Mouse (Mus musculus): ENCODE measurements around the gene Rpl10-ps3. TPM values are rescaled to one million over a fixed set of nuclear protein-coding genes. Genes with fewer than 3 reads are reported as not detected.

Gene Rpl10-ps3
- polyA plus RNA-seq (2016; fragmentation: Nextera tagmentation; extraction: Ambion mirVana), result 211 and 255 TPM in 2 replicates

DNA sequence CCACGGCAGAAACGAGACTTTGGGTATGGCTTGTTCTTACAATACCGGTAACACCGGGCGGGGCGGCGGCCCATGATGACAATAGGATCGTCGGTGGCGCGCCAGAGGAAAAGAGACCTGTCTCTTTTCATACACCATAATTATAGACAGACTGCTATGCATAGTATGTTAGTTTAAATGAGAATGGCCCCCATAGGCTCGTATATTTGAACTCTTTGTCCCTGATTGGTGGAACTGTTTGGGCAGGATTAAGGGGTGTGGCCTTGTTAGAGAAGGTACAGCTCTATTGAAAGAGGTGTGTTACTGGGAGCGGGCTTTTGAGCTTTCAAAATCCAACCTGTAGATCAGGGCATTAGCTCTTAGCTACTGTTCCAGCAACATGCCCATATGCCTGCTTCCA lies at the start of gene Rpl10-ps3:
Rpl10-ps3 (minus strand) TSS at position 101 of the 400 bp plus-strand sequence.
- Histone ChIP-seq H3K27ac (no peak within 1 kb of the TSS), H3K4me1 (replicated peaks) (no peaks in the 10 kb centered on the region), H3K36me3 (no peaks in the 10 kb centered on the region), H3K9ac (replicated peaks) (no peak within 1 kb of the TSS), H3K4me2 (no peak within 1 kb of the TSS), H3K9me3 (no peaks in the 10 kb centered on the region), H3K4me3 (replicated peaks) (no peak within 1 kb of the TSS), H3K27me3 (no peaks in the 10 kb centered on the region)
- 97% methylated on average over 11 of the region's 13 CpGs for WGBS
- no peak for ATAC-seq (ENCODE audit: insufficient number of reproducible peaks, insufficient read depth, low FRiP score, low TSS enrichment, low read depth)

DNA sequence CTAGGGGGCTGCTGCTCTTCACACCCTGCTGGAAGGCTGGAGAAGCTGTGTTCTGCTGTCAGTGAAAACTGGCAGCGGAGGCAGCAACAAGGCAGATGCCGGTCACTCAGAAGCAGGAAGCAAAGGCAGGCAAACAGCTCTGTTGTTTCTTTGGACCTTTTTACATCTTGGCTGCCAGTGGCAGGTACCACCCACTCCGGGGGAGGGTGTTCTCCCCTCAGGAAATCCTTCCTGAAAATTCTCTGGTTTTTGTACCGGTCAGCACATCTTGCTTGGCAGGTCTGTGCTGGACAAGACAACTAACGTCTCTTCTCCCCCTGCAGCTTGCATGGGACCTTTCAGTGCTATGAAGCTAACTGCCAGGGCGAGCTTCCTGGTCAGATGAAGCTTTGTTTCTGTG lies 30.8 kb upstream of the Rpl10-ps3 start:
- no peak overlapping the region for H3K9ac ChIP-seq (replicated peaks)
- no peak overlapping the region for H3K4me2 ChIP-seq
- H3K27ac ChIP-seq, result no peak overlapping the region
- peaks cover 3% of the 10 kb centered on the region for H3K27me3 ChIP-seq
- ATAC-seq (ENCODE audit: insufficient number of reproducible peaks, insufficient read depth, low FRiP score, low TSS enrichment, low read depth), result no peak
- 69% methylated on average over 6 of the region's 6 CpGs for WGBS
- H3K4me3 ChIP-seq (replicated peaks), result no peak overlapping the region
- H3K36me3 ChIP-seq, result no peaks in the 10 kb centered on the region
- no peaks in the 10 kb centered on the region for H3K9me3 ChIP-seq
- no peaks in the 10 kb centered on the region for H3K4me1 ChIP-seq (replicated peaks)

DNA sequence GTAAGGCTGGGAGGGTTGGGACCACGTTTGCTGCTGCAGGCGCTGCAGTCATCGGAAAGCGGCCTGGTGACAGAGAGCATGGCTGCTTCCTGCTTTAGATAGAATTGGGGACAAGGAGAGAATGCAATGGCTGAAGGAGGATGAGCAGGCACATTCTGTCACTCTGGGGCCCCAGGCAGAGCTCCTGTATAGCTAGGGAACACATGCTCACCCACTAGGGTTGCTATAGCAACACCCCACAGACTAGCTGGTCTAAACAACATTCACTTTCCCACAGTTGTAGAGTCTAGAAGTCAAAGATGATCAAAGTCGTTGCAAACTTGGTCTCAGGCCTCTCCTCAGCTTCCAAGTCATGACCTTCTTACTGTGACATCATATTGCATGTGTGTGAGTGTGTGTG lies 29.9 kb upstream of the Rpl10-ps3 start:
- 79% methylated on average over 5 of the region's 5 CpGs for WGBS

DNA sequence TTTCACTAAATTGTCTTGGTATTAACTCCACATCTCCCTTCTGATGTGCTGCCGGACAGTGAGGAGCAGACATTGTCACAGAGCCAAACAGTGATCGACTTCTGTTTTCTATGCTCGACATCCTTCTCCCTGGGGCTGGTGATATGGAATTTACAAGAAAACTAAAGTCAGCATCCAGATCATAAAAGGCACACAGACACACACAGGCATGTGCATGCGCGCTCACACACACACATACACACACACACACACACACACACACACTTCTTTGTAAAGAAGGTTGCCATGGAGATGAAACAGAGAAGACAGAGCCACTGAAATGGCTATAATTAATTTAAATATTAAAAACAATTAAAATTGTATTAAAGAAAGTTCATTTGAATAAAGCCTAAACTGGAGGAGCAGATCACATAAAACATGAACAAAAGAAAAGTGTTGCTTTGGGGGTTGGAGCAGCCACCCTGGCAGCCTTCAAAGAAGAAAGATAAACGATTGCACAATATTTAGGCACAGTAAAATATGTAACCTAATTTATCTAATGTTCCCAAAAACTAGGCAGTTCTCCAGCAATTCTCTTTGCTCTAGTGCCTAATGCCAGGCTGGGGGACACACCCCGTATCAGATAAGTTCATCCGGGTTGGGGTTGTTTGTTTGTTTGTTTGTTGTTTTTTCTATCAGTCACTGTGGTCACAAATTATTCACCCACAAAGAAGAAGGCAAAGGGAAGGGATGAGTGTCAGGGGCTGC lies 24.0 kb upstream of the Rpl10-ps3 start:
- Histone ChIP-seq H3K27ac (no peak overlapping the region), H3K9me3 (no peaks in the 10 kb centered on the region), H3K36me3 (no peaks in the 10 kb centered on the region), H3K4me3 (replicated peaks) (no peak overlapping the region), H3K27me3 (0 out of 2 replicates have a peak, but pooled peaks cover under 1% of the 10 kb centered on the region), H3K4me2 (no peak overlapping the region), H3K9ac (replicated peaks) (no peak overlapping the region), H3K4me1 (replicated peaks) (peaks cover 19% of the 10 kb centered on the region)
- 74% methylated on average over 8 of the region's 8 CpGs for WGBS
- no peak for ATAC-seq (ENCODE audit: insufficient number of reproducible peaks, insufficient read depth, low FRiP score, low TSS enrichment, low read depth)

More for the DNA sequence above, 29.9 kb upstream of the Rpl10-ps3 start:
- no peak overlapping the region for H3K27ac ChIP-seq
- H3K9ac ChIP-seq (replicated peaks), result no peak overlapping the region
- H3K4me3 ChIP-seq (replicated peaks), result no peak overlapping the region
- H3K9me3 ChIP-seq, result no peaks in the 10 kb centered on the region
- H3K4me2 ChIP-seq, result no peak overlapping the region
- H3K36me3 ChIP-seq, result no peaks in the 10 kb centered on the region
- ATAC-seq (ENCODE audit: insufficient number of reproducible peaks, insufficient read depth, low FRiP score, low TSS enrichment, low read depth), result no peak
- no peaks in the 10 kb centered on the region for H3K4me1 ChIP-seq (replicated peaks)
- H3K27me3 ChIP-seq, result peaks cover 3% of the 10 kb centered on the region

DNA sequence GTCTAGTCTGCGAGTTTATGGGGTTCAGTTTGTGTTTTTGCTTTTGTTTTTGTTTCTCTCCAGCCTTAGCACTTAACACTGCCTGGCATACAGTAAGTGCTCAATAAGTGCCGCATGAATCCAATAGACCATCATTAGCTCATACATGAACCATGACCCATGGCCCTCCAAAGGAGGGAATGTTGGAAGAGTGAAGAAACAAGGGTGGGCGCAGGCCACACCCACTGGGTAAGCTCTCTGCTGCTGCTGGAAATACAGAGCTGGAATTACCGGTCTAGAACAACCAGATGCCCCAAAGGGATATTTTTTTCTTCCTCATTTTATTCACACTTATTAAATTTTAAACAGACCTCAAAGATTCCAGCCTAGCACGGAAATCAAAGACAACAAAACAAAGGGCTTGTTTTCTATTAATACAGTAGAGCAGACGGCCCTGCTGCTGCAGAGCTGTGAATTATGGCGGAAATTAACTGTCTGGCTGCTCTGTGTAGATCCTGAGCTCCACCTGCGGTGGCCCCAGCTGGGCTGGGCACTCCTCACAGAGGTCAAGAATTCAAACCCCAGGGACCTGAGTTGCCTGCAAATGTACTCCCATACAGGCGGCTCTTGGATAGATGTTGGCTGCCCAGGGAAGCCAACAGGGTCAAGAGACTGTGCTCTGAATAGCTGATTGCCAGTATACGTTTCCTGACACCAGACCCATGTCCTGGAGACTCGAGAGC lies 20.5 kb upstream of the Rpl10-ps3 start:
- H3K27me3 ChIP-seq, result no peaks in the 10 kb centered on the region
- H3K27ac ChIP-seq, result peak overlapping the region; percentile 59; the same call in 1 of the 2 replicates
- WGBS, result 34% methylated on average over 11 of the region's 11 CpGs
- H3K36me3 ChIP-seq, result no peaks in the 10 kb centered on the region
- H3K4me2 ChIP-seq, result no peak overlapping the region
- H3K9me3 ChIP-seq, result no peaks in the 10 kb centered on the region
- ATAC-seq (ENCODE audit: insufficient number of reproducible peaks, insufficient read depth, low FRiP score, low TSS enrichment, low read depth), result peak; percentile 52; the same call in 1 of the 2 replicates
- H3K4me1 ChIP-seq (replicated peaks), result peaks cover 34% of the 10 kb centered on the region
- H3K4me3 ChIP-seq (replicated peaks), result no peak overlapping the region
- H3K9ac ChIP-seq (replicated peaks), result no peak overlapping the region

DNA sequence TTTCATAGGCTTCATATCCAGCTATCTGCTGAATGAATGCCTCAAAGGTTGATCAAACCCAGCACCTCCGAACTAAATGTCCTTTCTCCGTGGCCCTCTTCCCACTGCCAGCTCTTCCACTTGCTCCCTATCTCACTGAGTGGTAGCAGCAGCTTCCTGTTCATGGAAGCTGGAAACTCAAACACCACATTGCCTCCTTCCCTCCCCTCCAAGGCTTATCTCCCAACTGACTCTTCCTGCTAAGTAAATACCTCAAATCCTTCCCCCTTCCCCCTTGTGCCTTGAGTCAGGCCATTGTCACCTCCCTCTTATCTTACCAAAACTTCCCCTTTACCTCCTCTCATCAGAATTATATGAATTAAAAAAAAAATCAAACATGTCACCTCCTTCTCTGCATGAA lies 19.2 kb upstream of the Rpl10-ps3 start:
- no peak for ATAC-seq (ENCODE audit: insufficient number of reproducible peaks, insufficient read depth, low FRiP score, low TSS enrichment, low read depth)
- H3K9ac ChIP-seq (replicated peaks), result no peak overlapping the region
- H3K4me2 ChIP-seq, result no peak overlapping the region
- H3K27ac ChIP-seq, result no peak overlapping the region
- no peaks in the 10 kb centered on the region for H3K27me3 ChIP-seq
- no peaks in the 10 kb centered on the region for H3K36me3 ChIP-seq
- peaks cover 38% of the 10 kb centered on the region for H3K4me1 ChIP-seq (replicated peaks)
- H3K4me3 ChIP-seq (replicated peaks), result no peak overlapping the region
- WGBS, result 79% methylated on average over 2 of the region's 2 CpGs
- no peaks in the 10 kb centered on the region for H3K9me3 ChIP-seq

DNA sequence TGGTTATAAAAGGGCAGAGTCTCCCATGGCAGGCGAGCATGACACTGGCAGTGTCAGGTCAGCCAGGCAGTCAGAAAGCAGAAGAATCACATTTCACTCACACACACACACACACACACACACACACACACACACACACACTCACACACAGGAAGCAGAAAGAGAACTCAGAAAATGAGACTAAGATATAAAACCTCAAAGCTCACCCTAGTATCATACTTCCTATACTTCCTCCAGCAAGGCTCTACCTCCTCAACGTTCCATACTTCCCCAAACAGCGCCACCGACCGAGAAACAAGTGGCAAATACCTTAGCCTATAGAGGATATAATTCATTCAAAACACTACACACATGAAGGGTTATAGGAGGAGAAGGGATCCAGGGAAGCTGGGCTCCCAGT lies 18.5 kb upstream of the Rpl10-ps3 start:
- WGBS, result 76% methylated on average over 5 of the region's 5 CpGs
- H3K4me3 ChIP-seq (replicated peaks), result no peak overlapping the region
- no peak overlapping the region for H3K9ac ChIP-seq (replicated peaks)
- no peaks in the 10 kb centered on the region for H3K36me3 ChIP-seq
- no peak for ATAC-seq (ENCODE audit: insufficient number of reproducible peaks, insufficient read depth, low FRiP score, low TSS enrichment, low read depth)
- H3K9me3 ChIP-seq, result no peaks in the 10 kb centered on the region
- no peaks in the 10 kb centered on the region for H3K27me3 ChIP-seq
- H3K4me1 ChIP-seq (replicated peaks), result peaks cover 36% of the 10 kb centered on the region
- H3K4me2 ChIP-seq, result no peak overlapping the region
- no peak overlapping the region for H3K27ac ChIP-seq

DNA sequence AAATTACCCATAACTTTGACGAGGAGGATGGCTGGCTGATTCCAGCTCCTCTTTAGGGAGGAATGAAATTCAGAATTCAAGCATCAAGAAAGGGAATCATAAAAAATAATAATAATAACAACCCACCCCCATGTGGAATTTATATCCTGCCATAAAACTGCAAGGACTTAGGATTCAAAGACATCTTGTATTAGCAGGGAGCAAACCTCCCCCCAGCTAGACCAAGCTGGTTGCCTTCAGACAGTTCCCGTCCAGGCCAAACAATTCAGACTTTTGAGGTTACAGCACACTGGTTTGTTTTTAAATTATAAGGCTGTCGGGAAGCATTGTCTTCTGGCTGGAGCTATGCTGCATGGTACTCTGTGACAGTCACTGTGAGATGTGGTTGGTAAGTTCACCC lies 17.8 kb upstream of the Rpl10-ps3 start:
- Histone ChIP-seq H3K4me3 (replicated peaks) (no peak overlapping the region), H3K27ac (no peak overlapping the region), H3K9me3 (no peaks in the 10 kb centered on the region), H3K36me3 (no peaks in the 10 kb centered on the region), H3K4me1 (replicated peaks) (peaks cover 32% of the 10 kb centered on the region), H3K9ac (replicated peaks) (no peak overlapping the region), H3K27me3 (no peaks in the 10 kb centered on the region), H3K4me2 (no peak overlapping the region)
- ATAC-seq (ENCODE audit: insufficient number of reproducible peaks, insufficient read depth, low FRiP score, low TSS enrichment, low read depth), result no peak
- WGBS, result 34% methylated on average over 3 of the region's 3 CpGs

DNA sequence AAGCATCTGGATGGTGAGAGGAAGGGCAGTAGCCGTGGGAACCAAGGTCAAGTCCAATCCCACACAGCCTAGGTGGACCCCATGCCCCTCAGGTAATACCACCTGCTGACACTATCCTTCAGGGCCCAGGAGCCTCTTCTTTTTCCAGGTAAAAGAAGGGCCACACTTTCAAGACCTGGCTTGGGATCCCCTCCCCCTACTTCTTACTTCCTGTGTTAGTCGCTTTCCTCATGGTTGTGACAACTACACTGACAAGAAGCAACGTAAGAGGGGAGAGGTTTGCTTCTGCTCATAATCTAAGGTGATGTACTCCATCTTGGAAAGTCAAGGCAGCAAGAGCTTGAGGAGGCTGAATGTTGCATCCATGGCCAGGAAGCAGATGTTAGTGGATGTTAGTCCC lies 15.6 kb upstream of the Rpl10-ps3 start:
- 77% methylated on average over 3 of the region's 3 CpGs for WGBS

DNA sequence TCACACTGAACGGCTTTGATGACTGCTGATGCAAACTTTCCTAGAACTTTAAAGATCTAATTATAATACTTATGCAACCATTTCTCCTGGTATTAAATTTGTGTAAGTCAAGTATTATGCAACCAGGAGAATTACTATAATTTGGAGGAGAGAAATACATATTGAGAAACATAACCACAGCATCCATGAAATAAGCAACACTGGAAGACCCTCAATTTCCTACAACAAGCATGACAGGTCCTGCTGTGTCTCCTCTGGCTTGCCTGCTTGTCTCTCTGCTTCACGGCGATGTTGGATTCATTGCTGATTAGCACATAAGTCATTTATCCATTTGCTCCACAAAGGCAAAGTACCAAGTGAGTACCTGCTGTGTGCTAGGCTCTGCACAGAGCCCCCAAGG lies 12.6 kb upstream of the Rpl10-ps3 start:
- 84% methylated on average over 3 of the region's 3 CpGs for WGBS
- no peak overlapping the region for H3K9ac ChIP-seq (replicated peaks)
- H3K4me3 ChIP-seq (replicated peaks), result no peak overlapping the region
- peaks cover 8% of the 10 kb centered on the region for H3K4me1 ChIP-seq (replicated peaks)
- no peak overlapping the region for H3K27ac ChIP-seq
- H3K9me3 ChIP-seq, result no peaks in the 10 kb centered on the region
- H3K27me3 ChIP-seq, result no peaks in the 10 kb centered on the region
- no peaks in the 10 kb centered on the region for H3K36me3 ChIP-seq
- no peak overlapping the region for H3K4me2 ChIP-seq
- ATAC-seq (ENCODE audit: insufficient number of reproducible peaks, insufficient read depth, low FRiP score, low TSS enrichment, low read depth), result no peak

More for the DNA sequence above, 15.6 kb upstream of the Rpl10-ps3 start:
- no peaks in the 10 kb centered on the region for H3K36me3 ChIP-seq
- H3K4me1 ChIP-seq (replicated peaks), result peaks cover 28% of the 10 kb centered on the region
- no peak overlapping the region for H3K9ac ChIP-seq (replicated peaks)
- no peaks in the 10 kb centered on the region for H3K27me3 ChIP-seq
- H3K4me2 ChIP-seq, result no peak overlapping the region
- no peak overlapping the region for H3K4me3 ChIP-seq (replicated peaks)
- no peak for ATAC-seq (ENCODE audit: insufficient number of reproducible peaks, insufficient read depth, low FRiP score, low TSS enrichment, low read depth)
- H3K9me3 ChIP-seq, result no peaks in the 10 kb centered on the region
- H3K27ac ChIP-seq, result no peak overlapping the region

DNA sequence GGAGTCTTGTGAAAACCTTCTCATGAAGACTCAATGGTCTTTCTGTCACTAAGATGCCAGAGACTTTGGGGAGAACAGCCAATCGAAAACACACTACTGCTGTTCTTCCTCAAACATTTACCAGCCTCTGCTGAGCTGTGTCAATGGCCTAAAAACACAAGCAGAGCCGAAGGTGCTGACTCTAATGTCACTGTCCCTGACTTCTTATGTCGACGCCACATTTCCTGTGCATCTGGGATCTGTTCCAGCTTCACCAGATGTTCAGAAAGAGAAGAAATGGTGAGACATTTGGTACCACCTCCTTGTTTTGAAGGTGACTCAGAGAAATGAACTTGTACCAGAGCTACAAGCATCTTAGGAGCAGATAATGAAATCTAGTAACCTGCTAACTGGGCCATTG lies 7.0 kb upstream of the Rpl10-ps3 start:
- no peak overlapping the region for H3K27ac ChIP-seq
- H3K36me3 ChIP-seq, result no peaks in the 10 kb centered on the region
- no peaks in the 10 kb centered on the region for H3K4me1 ChIP-seq (replicated peaks)
- H3K4me3 ChIP-seq (replicated peaks), result no peak overlapping the region
- H3K27me3 ChIP-seq, result 0 out of 2 replicates have a peak, but pooled peaks cover 3% of the 10 kb centered on the region
- H3K9ac ChIP-seq (replicated peaks), result no peak overlapping the region
- no peak overlapping the region for H3K4me2 ChIP-seq
- H3K9me3 ChIP-seq, result no peaks in the 10 kb centered on the region
- ATAC-seq (ENCODE audit: insufficient number of reproducible peaks, insufficient read depth, low FRiP score, low TSS enrichment, low read depth), result no peak
- WGBS, result 63% methylated on average over 4 of the region's 4 CpGs

Data from limb, embryonic 12.5 days (tissue).